Mouse (Mus musculus) testis, postnatal 14 days (tissue): ENCODE measurements around the gene Arl14.
"Not testable (repeated sequence)": the region's sequence is repeated elsewhere in the genome, so short reads cannot be mapped to it uniquely, and the experiment has no call there.

Experiments used
- DNase-seq: peaks from one replicate; pipeline ENCODE4 v3.0.0; 2021; ENCODE audit warnings: low spot score

The Arl14 gene

DNA sequence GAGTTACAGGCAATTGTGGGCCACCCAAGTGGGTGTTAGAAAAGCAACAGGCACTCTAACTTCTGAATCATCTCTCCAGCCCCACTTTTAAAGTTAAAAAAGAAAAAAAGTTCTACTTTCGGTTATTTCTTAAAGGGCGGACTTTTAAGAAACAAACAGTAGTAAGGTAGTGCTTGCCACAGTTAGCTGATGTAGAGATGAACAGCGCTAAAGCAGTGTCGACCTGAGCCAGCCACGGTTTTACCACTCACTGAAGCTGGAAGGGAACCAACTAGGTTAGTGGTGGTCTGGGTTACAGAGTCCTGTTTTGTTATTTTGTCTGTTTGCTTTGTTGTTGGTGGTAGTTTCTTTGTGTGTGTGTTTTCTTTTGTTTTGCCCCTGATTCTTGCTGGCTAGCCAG lies 8.8 kb upstream of the Arl14 start:
- DNase-seq, result no peak

DNA sequence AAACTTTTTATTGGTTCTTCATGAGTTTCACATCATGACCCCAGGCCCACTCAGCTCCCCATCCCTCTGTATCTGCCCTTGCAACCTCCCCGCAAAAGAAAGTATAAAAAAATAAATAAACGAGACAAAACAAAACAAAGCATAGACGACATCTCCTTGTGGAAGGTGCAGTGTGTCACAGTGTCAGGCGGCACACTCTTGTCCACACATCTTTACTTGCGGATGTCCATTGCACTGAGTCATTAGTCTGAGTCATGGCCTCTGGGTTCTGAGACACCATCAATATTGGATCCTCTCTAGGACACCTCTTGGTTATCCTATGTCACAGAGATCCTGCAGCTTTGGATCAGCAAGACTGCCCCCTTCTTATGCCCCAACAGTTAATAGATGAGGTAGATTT lies 7.7 kb upstream of the Arl14 start:
- DNase-seq, result no peak

DNA sequence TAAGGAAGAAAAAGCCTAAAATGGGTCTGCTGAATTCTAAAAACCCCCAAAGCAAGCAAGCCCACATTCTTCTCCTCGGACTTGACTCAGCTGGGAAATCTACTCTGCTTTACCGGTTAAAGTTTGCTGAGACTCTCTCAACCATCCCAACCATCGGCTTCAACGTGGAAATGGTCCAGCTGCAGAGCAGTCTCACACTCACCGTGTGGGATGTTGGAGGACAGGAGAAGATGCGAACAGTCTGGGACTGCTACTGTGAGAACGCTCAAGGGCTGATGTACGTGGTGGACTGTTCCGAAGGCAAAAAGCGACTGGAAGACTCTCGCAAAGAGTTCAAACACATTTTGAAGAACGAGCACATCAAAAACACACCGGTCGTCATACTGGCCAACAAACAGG lies 282 bp downstream of the Arl14 start:
- no peak for DNase-seq

DNA sequence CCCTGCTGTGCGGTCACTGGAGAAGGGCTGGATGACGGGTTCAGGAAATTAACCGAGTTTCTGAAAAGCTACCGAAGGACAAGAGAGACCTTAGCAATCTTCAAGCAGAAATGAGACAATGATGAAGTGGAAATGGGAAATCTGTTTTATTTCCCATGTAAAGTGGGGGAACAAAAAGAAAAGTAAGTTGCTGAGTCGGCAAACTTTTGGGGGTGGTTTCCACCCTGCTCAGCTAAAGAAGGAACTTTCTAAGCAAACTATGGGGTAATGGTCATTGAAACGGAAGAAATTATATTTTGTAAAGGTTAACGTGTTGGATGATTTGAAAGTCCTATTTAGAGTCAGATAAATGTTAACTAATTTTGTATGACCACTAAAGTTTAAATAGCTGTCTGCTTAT lies 768 bp downstream of the Arl14 start:
- DNase-seq, result no peak

DNA sequence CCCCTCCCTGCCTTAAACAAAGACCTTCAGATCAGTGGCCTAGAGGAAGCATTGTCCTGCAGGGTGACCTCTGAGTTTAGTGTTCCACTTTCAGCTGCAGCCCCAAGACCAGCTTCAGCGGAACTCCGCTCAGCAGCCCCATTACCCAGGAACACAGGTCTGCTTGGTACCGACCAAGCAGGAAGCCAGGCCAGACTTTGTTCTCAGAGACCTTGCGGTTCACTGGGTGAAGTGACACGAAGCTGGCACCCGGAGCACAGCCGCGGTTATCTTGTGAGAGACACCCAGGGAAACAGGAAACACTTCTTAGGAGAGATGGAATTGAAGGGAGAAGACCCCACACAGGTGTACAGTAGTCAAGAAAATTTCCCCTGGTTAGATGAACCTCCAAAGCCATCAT lies 1.4 kb downstream of the Arl14 start:
- DNase-seq, result no peak

DNA sequence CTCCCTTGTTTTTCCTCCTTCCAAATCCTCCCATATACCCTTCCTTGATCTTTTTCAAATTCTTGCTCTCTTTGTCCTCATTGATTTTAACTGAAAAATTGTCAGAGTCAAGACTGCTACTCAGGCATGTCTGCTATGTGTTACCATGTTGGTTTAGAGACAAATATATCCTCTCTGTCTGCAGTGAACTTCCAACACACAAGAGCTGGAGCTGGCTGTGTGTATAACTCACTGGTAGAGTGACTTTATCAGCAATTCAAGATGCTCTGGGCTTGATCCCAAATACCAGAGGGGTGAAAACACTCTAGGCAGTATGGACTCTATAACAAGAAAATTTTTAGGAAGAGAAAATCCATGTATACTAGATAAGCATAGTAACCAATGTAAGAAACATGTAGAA lies 2.8 kb downstream of the Arl14 start:
- no peak for DNase-seq

DNA sequence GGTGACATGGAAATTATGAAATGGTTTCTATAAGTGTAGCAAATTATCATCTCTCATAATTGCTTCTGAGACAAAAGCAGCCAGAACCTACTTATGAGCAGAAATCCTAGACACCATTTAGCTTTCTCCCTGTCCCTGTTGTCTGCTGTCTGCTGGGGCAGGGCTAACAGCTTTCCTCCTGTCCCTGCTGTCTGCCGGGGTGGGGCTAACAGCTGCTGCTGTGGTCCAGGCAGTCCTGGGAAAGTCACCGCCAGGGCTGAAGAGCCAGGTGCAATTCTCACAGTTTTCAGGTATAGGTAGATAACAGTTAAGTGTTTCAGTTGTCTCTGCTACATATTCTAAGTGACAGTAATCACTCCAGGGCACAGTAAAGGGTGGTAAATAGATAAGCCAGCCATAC lies 4.3 kb downstream of the Arl14 start:
- no peak for DNase-seq

DNA sequence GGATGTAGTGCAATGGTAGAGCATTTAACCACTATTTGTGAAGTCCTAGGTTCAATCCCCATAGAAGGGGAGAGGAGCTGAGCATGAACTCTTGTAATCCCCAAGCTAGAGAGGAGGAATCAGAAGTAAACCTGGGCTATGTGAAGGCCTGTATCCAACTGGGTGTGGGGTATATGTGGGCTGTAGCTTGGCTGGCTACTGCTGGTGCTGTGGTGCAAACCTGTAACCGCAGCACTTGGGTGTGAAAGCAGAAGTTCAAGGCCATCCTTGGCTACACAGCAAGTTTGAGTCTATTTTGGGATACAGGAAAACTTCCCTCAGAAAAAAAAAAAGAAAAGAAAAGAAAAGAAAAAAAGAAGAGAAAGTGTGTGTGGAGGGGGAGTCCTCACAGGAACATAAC lies 5.8 kb downstream of the Arl14 start:
- no peak for DNase-seq

DNA sequence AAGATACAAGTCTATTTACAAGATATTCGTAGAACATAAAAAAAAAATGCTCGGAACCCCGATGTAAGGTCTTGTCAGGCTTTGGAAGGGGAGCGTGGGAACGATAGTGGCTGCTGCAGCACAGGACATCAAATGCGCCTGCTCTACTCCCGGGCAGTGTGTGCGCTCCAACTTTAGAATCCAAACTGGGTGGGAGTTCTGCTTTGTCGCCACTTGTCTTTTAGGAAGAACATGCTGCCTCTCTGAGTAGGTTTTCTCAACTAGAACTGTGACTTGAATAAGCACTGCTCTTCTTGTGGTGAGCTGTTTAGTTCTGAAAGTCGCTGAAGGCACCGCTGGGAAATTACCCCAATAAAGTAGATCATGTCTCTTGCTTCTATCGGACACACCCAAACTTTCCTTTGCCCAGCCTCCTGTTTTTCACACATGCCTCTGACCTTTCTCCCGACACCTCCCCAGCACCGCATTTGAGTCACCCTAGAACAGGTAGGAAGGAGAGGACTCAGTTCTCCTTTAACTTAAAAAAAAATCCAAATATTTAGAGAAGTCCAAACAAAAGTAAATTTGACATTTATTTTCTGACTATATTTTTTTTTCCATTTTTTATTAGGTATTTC lies 9.4 kb downstream of the Arl14 start:
- DNase-seq, result no peak

DNA sequence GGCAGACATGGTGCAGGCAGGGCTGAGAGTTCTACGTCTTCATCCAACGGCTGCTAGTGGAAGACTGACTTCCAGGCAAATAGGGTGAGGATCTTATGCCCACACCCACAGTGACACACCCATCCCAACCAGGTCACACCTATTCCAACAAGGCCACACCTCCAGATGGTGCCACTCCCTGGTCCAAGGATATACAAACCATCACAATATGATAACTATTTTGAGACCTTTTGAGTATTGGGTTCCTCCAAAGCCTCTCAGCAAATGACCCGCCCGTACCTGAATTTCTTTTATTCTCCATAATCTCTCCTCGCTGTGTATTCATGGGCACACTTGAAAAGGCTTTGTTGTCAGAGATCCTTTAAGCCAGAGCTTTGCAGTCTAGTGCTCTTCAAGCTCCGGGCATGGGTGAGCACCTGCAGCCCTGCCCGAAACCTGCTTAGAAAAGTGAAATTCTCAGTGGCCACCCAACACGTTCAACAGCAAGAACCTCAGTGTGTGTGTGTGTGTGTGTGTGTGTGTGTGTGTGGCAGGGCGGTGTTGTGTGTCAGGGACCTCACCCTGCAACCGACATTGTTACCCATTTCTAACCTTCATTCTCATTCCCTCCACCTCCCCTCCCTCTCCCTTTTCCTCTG lies 11.5 kb downstream of the Arl14 start:
- not testable (repeated sequence) for DNase-seq

DNA sequence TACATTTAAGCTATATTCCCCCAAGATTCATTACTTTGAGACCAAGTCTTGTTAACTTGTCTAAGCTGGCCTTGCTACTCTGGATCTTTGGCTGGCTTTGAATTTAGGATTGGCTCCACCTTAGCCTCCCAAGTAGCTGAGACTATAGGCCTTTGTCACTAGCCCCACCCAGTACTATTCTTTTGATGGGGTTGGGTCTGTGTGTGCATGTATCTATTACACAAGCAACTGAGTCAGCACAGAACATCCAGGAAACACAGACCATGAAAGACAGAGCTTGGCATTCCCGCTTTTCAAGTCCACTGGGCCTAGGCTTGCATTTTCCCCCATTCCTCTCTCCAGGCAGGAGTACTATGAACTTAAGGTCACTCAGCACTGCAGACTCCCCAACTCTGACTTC lies 12.3 kb downstream of the Arl14 start:
- DNase-seq, result no peak

DNA sequence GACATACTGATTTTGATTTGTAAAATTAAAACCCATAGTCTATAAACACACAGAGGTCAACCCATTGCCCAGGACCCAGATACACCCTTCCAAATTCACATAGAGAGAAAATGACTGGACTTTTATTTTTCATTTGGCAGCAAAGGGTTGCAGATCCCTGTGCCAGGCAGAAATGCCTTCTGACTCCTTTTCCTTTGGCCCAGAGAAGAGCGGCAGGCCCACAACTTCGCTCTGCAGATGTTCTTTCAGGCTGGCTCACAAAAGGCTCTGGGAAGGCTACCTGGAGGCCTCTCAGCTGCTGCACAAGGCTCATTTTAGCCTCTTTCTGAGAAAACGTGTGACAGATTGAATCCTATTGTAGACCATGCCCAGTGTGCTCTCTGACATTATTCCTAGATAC lies 13.6 kb downstream of the Arl14 start:
- no peak for DNase-seq

DNA sequence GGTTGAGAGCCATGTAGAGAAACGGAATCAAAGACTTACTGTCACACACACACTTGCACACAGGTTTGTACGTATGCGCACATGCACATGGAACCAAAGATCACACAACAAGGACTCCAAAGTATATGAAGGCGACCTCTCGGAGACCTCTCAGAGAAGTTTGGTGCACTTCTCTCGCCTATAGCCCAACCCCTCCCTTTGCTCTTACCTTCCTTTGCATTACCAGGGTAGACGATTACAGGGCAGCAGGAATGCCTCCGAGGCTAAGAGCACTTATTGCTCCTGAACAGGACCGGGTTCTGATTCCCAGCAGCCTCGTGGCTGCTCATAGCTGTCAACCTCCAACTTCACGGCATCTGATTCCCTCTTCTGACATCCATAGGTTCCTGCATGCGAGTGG lies 14.3 kb downstream of the Arl14 start:
- no peak for DNase-seq

DNA sequence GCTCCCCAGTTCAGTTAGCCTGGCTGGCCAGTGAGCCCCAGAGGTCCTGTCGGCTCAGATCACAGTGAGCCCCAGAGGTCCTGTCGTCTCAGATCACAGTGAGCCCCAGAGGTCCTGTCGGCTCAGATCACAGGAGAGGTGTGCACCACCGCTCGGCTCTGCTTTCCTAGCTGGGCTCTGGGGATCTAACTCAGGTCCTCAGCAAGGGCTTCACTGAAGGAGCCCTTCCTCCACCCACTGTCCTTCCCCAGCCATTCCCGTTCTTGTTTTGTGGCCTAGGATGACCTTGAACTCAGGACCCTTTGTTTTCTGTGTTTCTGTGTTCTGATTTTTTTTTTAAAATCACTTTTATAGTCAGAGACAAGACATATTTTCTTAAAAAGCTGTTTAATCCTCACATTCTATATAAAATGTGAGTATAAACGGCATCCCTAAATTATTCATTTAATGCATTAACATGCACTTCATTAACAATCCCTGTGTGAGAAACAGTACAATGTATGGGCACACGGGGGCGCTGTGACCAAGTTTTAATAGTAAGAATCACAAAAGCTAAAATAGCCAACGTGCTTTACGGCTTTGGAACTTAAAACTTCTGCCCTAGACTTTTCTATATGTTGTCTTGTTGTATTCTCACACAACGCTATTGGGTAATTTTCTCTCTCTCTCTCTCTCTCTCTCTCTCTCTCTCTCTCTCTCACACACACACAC lies 16.1 kb downstream of the Arl14 start:
- DNase-seq, result no peak

DNA sequence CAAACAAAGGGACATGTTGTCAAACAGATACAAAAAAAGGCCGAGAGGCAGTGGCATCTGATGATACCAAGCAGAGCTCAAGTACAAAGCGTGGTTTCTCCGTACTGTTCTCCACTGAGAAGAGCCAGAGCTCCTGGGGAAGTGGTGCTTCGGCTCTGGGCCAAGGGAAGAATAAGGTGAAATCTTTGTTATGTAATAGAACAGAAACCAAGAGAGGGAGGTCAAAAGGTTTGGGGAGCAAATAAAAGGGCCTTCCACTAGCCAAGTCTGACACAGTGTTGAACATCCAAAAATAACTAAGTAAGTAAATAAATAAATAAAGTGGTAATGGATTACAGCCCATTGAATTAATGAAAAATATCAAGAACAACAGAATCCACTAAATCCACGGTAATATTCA lies 17.0 kb downstream of the Arl14 start:
- no peak for DNase-seq

DNA sequence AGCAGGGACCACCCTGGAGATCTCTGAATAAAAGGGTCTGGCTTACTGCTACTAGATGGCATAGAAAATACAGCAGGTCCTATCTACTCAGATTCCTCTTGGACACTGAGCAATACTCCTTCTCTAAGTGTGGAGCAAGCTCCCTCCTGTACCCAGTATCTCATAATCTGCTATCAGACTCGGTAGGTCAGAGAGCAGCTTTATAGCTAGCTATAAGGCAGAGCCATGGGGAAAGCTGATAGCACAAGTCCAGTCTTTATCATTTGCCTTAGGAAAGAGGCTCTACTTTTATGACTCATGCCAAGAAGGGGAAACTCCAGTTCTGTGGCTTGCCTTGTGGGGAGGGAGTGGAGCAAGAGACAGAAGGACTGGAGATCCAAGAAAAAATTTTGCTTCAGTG lies 18.8 kb downstream of the Arl14 start:
- no peak for DNase-seq

DNA sequence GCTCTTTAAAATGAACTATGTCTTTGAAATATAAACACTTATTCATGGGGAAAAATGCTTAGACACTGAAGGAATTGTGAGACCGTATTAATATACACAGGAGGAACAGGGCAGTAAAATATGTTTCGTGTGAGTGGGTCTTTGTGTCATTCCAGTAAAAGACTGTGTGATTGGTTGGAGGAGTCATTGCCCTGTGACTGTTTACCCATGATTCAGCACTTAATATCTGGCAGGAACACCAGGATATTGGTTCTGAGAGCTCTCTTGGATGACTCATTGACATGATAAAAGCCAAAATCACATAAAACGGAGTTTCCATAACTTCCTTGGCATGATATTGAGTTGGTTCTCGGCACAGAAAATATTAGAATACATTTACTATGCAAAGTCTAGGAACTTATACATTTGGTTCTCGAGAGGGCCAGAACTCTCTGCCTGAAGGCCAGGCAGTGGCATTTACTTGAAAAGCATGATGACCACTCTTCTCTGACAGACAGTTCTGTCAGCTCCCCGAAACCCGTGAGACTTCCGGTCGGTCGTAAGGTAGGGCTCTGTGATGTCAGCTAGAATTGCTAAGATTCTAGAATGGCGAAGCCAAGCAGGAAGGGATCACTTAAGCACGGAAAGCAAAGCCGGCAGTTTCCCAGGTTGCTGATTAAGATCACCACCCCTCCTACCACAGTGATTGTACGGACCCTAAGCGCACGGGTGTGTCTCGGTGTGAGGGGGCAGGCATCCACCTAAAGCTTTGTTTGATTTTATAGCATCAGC lies 31.1 kb downstream of the Arl14 start:
- no peak for DNase-seq

DNA sequence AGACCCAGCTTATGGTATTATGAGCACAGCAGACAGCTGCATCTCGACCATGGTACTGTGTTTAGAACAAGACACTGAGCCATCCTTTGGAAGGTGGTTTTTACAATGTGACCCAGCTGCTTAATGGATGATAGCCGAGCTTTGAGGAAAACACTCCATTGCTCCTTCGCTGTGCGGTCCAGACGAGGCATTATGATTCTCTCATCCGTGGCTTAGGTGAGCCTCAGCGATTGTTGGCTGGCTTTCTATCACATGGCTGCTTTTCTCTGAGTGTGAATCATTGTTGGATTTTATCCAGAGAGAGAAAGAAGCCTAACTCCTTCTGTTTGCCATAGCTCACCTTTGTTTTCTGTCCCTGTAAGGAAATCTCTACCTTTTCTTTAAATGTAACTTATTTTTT lies 32.5 kb downstream of the Arl14 start:
- DNase-seq, result no peak

DNA sequence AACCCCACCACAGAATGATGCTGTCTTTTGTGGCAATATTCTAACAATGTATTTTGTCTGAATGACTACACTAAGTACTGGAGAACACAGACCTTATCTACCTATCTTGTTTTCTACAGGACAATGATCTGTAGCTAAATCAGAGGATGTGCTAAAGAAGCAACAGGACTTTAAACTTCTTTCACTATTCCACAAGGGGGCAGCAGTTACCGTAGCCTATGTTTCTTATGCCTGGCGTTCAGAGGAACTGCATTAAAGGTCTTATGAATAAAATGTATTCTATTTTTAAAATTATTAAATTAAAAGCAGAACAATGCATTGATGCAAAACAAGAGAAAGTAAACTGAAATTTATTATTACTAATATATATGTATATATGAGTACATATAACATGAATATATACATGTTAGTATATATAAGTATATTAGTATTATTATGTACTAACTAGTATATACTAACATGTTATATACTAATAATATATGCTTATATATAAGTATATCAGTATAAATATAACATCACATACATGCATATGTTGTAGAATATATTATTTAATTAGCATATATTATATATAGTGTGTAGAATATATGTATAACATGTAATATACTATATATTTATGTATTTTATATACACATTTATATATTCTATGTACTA lies 35.0 kb downstream of the Arl14 start:
- DNase-seq, result no peak

DNA sequence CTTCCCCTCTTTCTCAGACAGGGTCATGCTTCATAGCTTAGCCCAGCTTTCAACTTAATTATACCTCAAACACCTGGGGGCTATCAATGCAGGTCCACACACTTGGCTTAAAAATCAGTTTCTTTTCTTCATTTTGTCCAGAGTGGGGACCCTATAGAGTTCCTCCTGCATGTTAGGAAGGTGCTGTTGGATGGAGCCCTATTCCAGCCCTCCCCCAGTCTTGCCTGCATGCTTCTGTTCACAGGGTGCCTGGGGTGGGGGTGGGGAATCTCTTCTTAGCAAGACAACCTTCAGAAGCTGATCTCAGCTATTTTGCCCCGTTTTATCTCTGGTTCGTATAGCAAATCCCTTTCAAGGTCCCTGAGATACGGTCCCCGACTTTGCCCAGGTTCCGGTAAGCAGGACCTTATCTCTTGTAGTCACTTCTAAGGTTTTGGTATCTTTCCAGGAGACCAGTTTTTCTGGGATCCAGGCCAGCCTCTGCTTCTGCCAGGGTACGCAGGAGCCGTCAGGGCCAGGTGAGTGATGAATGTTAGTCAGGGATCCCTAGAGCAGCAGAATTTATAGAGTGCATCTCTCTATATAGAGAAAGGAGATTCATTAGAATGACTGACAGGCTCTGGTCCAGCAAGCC lies 40.9 kb downstream of the Arl14 start:
- DNase-seq, result no peak

DNA sequence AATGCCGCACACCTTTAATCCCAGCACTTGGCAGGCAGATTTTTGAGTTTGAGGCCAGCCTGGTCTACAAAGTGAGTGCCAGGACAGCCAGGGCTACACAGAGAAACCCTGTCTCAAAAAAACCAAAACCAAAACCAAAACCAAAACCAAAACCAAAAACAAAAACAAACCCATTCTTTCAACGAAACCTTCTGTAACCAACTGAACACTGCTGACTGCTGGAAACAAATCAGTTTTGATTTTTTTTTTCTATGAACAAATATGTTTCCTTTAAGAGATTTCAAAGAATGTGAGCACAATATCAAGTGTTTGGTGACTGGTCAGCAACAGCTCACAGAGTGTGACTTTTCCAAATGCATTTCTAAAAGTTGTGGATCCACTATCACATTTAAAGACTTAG lies 42.1 kb downstream of the Arl14 start:
- DNase-seq, result not testable (repeated sequence)

DNA sequence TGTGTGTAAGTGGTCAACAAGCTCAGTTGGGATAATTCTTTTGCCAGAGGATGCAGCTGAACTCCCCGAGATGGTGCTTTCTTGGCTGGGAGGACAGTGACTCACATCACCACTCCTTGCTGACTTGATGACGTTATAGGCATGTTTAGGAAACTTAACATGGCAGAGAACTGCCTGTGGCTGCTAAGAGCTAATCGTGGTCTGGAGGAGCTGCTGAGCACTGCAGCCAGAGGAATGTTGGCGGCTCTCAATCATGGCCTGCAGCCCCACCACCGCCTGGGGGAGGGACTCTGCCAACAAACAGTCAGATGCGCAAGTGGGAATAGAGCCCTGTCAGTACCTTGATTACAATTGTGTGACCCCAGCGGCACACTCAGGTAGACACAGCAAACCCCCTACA lies 49.6 kb downstream of the Arl14 start:
- DNase-seq, result no peak
